In the genomic region with DNA sequence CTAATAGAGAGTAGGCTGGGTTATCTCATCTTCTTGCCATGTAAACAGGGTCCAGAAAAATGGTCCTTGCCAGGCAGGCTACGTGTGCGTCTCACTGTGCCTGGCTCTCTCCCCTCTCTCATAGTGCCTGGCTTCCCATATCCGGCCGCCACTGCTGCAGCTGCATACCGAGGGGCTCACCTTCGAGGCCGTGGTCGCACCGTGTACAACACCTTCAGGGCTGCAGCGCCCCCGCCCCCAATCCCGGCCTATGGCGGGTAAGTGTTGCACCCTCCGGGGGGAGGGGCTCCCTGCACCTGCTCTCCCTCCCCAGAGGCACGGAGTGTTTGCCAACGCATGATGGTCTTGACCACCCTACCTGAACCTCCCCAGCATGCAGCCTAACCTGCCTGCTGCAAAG, we compare ENCODE assay signal across 12 mouse cellular contexts.
DNase-seq lines count a peak whose midpoint lies in the region; ATAC-seq lines count a peak whose summit lies in the region.
"Had no signal": no experiment of that assay in that cellular context is flagged by ENCODE, and none has a peak within 500 bp of the region (broad histone marks: within the 10 kb centered on the region; RNA-seq: fewer than 3 reads in every experiment).

No protein-coding gene starts in this region.

- no peak overlapping the region for H3K4me2 ChIP-seq in neural tube, embryonic 13.5 days
- no peak overlapping the region for H3K4me2 ChIP-seq in embryonic facial prominence, embryonic 14.5 days (ENCODE audit: low read depth, low read length)
- H3K4me2 ChIP-seq in neural tube, embryonic 14.5 days (ENCODE audit: low read depth, low read length), result no peak overlapping the region
- H3K4me2 ChIP-seq: liver, embryonic 13.5 days; neural tube, embryonic 12.5 days had no signal

- H3K9me3 ChIP-seq in neural tube, embryonic 13.5 days, result no peaks in the 10 kb centered on the region
- H3K9me3 ChIP-seq in embryonic facial prominence, embryonic 14.5 days (ENCODE audit: control insufficient read depth, low read length), result no peaks in the 10 kb centered on the region
- no peaks in the 10 kb centered on the region for H3K9me3 ChIP-seq in neural tube, embryonic 14.5 days (ENCODE audit: control insufficient read depth, low read length)
- H3K9me3 ChIP-seq: liver, embryonic 13.5 days; neural tube, embryonic 12.5 days had no signal

- H3K4me3 ChIP-seq in neural tube, embryonic 13.5 days, result no peak overlapping the region
- no peak overlapping the region for H3K4me3 ChIP-seq in embryonic facial prominence, embryonic 14.5 days (ENCODE audit: low read depth, low read length)
- no peak overlapping the region for H3K4me3 ChIP-seq in neural tube, embryonic 14.5 days (ENCODE audit: low read depth, low read length)
- H3K4me3 ChIP-seq: liver, embryonic 13.5 days; neural tube, embryonic 12.5 days had no signal

- peak overlapping the region; percentile 22; the same call in 1 of the 2 replicates for H3K9ac ChIP-seq in neural tube, embryonic 13.5 days
- no peak overlapping the region for H3K9ac ChIP-seq in embryonic facial prominence, embryonic 14.5 days (ENCODE audit: low read depth, low read length)
- peak overlapping the region; percentile 25; the same call in 1 of the 2 replicates for H3K9ac ChIP-seq in neural tube, embryonic 14.5 days (replicated peaks; ENCODE audit: low read depth, low read length)
- H3K9ac ChIP-seq: liver, embryonic 13.5 days; neural tube, embryonic 12.5 days had no signal

- H3K4me1 ChIP-seq in neural tube, embryonic 13.5 days (replicated peaks), result peaks cover 56% of the 10 kb centered on the region
- H3K4me1 ChIP-seq in embryonic facial prominence, embryonic 14.5 days (ENCODE audit: control insufficient read depth, insufficient read depth, low read length), result no peaks in the 10 kb centered on the region
- H3K4me1 ChIP-seq in neural tube, embryonic 14.5 days (ENCODE audit: control insufficient read depth, insufficient read depth, low read length), result peaks cover 19% of the 10 kb centered on the region
- H3K4me1 ChIP-seq: liver, embryonic 13.5 days; neural tube, embryonic 12.5 days had no signal

- H3K27ac ChIP-seq in neural tube, embryonic 13.5 days (replicated peaks), result peak overlapping the region; percentile 82
- no peak overlapping the region for H3K27ac ChIP-seq in embryonic facial prominence, embryonic 14.5 days (replicated peaks; ENCODE audit: low read depth, low read length)
- H3K27ac ChIP-seq in neural tube, embryonic 14.5 days (ENCODE audit: low read depth, low read length), result peak overlapping the region; percentile 61
- H3K27ac ChIP-seq: liver, embryonic 13.5 days; neural tube, embryonic 12.5 days had no signal

- 63% methylated on average over 16 of the region's 16 CpGs for WGBS in neural tube, embryonic 13.5 days
- WGBS in embryonic facial prominence, embryonic 14.5 days, result 53% methylated on average over 12 of the region's 16 CpGs
- WGBS in neural tube, embryonic 14.5 days, result 58% methylated on average over 16 of the region's 16 CpGs

- DNase-seq in kidney, postnatal 4 days, result peak; percentile 14 to 23
- DNase-seq in kidney, postnatal 36 days, result no peak
- DNase-seq in neural tube, embryonic 10.5 days (ENCODE audit: extremely low spot score, low spot score), result no peak
- no peak for DNase-seq in embryonic facial prominence, embryonic 14.5 days (ENCODE audit: low spot score)
- DNase-seq in left cerebral cortex, adult 9 months (ENCODE audit: low spot score in 2 of 2), result no peak
- DNase-seq: cerebellum, adult 8-10 months; embryo, embryonic 11 days; liver, embryonic 13.5 days; thymus, postnatal 14 days had no signal

- peak; percentile 66 for ATAC-seq in neural tube, embryonic 13.5 days (ENCODE audit: low read depth)
- peak; percentile 50 for ATAC-seq in embryonic facial prominence, embryonic 14.5 days (ENCODE audit: low read depth)
- peak; percentile 45; the same call in 1 of the 2 replicates for ATAC-seq in neural tube, embryonic 14.5 days (ENCODE audit: low read depth)

- no peaks in the 10 kb centered on the region for H3K36me3 ChIP-seq in neural tube, embryonic 13.5 days
- H3K36me3 ChIP-seq in embryonic facial prominence, embryonic 14.5 days (ENCODE audit: control insufficient read depth, insufficient read depth, low read length), result no peaks in the 10 kb centered on the region
- no peaks in the 10 kb centered on the region for H3K36me3 ChIP-seq in neural tube, embryonic 14.5 days (ENCODE audit: control insufficient read depth, insufficient read depth, low read length)
- H3K36me3 ChIP-seq: liver, embryonic 13.5 days; neural tube, embryonic 12.5 days had no signal

- H3K27me3 ChIP-seq in neural tube, embryonic 13.5 days, result no peaks in the 10 kb centered on the region
- no peaks in the 10 kb centered on the region for H3K27me3 ChIP-seq in embryonic facial prominence, embryonic 14.5 days (replicated peaks; ENCODE audit: control insufficient read depth, insufficient read depth, low read length)
- H3K27me3 ChIP-seq in neural tube, embryonic 14.5 days (ENCODE audit: control insufficient read depth, insufficient read depth, low read length), result no peaks in the 10 kb centered on the region
- H3K27me3 ChIP-seq: liver, embryonic 13.5 days; neural tube, embryonic 12.5 days had no signal

Comparison
In these comparisons a context has a peak if more than half of its experiments do, and no peak if none do; other contexts are left out.
1. DNase-seq: peak in kidney, postnatal 4 days (2 of 2); none in kidney, postnatal 36 days (0 of 2), neural tube, embryonic 10.5 days (single experiment), embryonic facial prominence, embryonic 14.5 days (single experiment) and left cerebral cortex, adult 9 months (0 of 2).
2. Peak in every context shown above with its lines, with median percentiles within 50 percentile points of each other: ATAC-seq.